8 mouse cellular contexts compared by ENCODE assay signal in genomic region chr7:127231376-127231775, GRCm38 (mm10). TPM values are rescaled to one million over a fixed set of nuclear protein-coding genes. Genes with fewer than 3 reads are reported as not detected.
A peak's percentile ranks its signal among the peaks of the same experiment; 100 is the strongest.
DNase-seq lines count a peak whose midpoint lies in the region; ATAC-seq and TF ChIP-seq lines count a peak whose summit lies in the region.

No protein-coding gene starts in this region.

- DNase-seq in heart, adult 8-10 months (ENCODE audit: low spot score), result no peak
- no peak for DNase-seq in liver, embryonic 14.5 days (ENCODE audit: low read depth in 3 of 3, low spot score in 3 of 3)
- no peak for DNase-seq in gastrocnemius, adult 18-20 months (ENCODE audit: low spot score)
- DNase-seq in gastrocnemius, adult 8-10 months (ENCODE audit: low spot score in 2 of 2), result no peak
- no peak for DNase-seq in layer of hippocampus, adult 8-10 months (ENCODE audit: low spot score in 2 of 2)

- TF ChIP-seq EP300 in liver, embryonic 14.5 days (IDR thresholded peaks at IDR 0.05; ENCODE audit: low read depth), result no peak

- peak overlapping the region; percentile 85 for H3K4me2 ChIP-seq in heart, embryonic 11.5 days
- peak overlapping the region; percentile 62 for H3K4me2 ChIP-seq in forebrain, embryonic 15.5 days (replicated peaks)
- peak overlapping the region; percentile 85 for H3K4me2 ChIP-seq in liver, embryonic 14.5 days (ENCODE audit: low read depth)

- 0 out of 2 replicates have a peak overlapping the region, but pooled peaks have one; percentile 99 for H3K27ac ChIP-seq in heart, embryonic 11.5 days (ENCODE audit: low read depth, low read length)
- H3K27ac ChIP-seq in forebrain, embryonic 15.5 days (replicated peaks), result peak overlapping the region; percentile 35; the same call in 1 of the 2 replicates
- no peak overlapping the region; the same call in 1 of the 2 replicates for H3K27ac ChIP-seq in liver, embryonic 14.5 days

- no peaks in the 10 kb centered on the region for H3K9me3 ChIP-seq in heart, embryonic 11.5 days (replicated peaks; ENCODE audit: control insufficient read depth, low read length)
- peaks cover 27% of the 10 kb centered on the region for H3K9me3 ChIP-seq in E14TG2a.4 (ENCODE audit: low read length)
- no peaks in the 10 kb centered on the region for H3K9me3 ChIP-seq in forebrain, embryonic 15.5 days
- no peaks in the 10 kb centered on the region for H3K9me3 ChIP-seq in liver, embryonic 14.5 days (ENCODE audit: control insufficient read depth, low read length)

- H3K4me1 ChIP-seq in heart, embryonic 11.5 days (ENCODE audit: control insufficient read depth, insufficient read depth, low read length), result peaks cover 16% of the 10 kb centered on the region
- peaks cover 67% of the 10 kb centered on the region for H3K4me1 ChIP-seq in E14TG2a.4 (replicated peaks; ENCODE audit: low read depth, low read length)
- peaks cover 41% of the 10 kb centered on the region for H3K4me1 ChIP-seq in forebrain, embryonic 15.5 days
- peaks cover 22 to 27% of the 10 kb centered on the region in 2 experiments for H3K4me1 ChIP-seq in liver, embryonic 14.5 days (replicated peaks; ENCODE audit: control insufficient read depth in 2 of 2, insufficient read depth in 2 of 2, low read length in 1 of 2)

- no peak for ATAC-seq in heart, embryonic 11.5 days (replicated peaks; ENCODE audit: insufficient number of reproducible peaks, low FRiP score, low TSS enrichment)
- no peak for ATAC-seq in forebrain, embryonic 15.5 days (replicated peaks)
- no peak for ATAC-seq in liver, embryonic 14.5 days (ENCODE audit: insufficient read depth)

- H3K4me3 ChIP-seq in heart, embryonic 11.5 days (ENCODE audit: low read depth, low read length), result peak overlapping the region; percentile 98
- peak overlapping the region; percentile 95 for H3K4me3 ChIP-seq in E14TG2a.4 (replicated peaks; ENCODE audit: low read length)
- H3K4me3 ChIP-seq in forebrain, embryonic 15.5 days, result peak overlapping the region; percentile 69
- H3K4me3 ChIP-seq in liver, embryonic 14.5 days (ENCODE audit: insufficient read depth in 1 of 2, low read depth in 2 of 2, low read length in 2 of 2), result peak overlapping the region; percentile 24 to 92

- H3K27me3 ChIP-seq in heart, embryonic 11.5 days (ENCODE audit: control insufficient read depth, insufficient read depth, low read length), result no peaks in the 10 kb centered on the region
- no peaks in the 10 kb centered on the region for H3K27me3 ChIP-seq in E14TG2a.4 (ENCODE audit: insufficient read depth, low read length)
- no peaks in the 10 kb centered on the region for H3K27me3 ChIP-seq in forebrain, embryonic 15.5 days
- no peaks in the 10 kb centered on the region for H3K27me3 ChIP-seq in liver, embryonic 14.5 days (ENCODE audit: control insufficient read depth, insufficient read depth, low read length)

- H3K9ac ChIP-seq in heart, embryonic 11.5 days (ENCODE audit: low read depth, low read length), result peak overlapping the region; percentile 98
- peak overlapping the region; percentile 92 for H3K9ac ChIP-seq in forebrain, embryonic 15.5 days (replicated peaks)
- peak overlapping the region; percentile 92 for H3K9ac ChIP-seq in liver, embryonic 14.5 days (replicated peaks)

- WGBS in heart, embryonic 11.5 days (ENCODE audit: insufficient replicate concordance), result 78% methylated on average over 3 of the region's 3 CpGs
- 60% methylated on average over 3 of the region's 3 CpGs for WGBS in forebrain, embryonic 15.5 days
- 42% methylated on average over 3 of the region's 3 CpGs for WGBS in liver, embryonic 14.5 days (ENCODE audit: insufficient replicate concordance)

- no peak for TF ChIP-seq CTCF in E14TG2a.4 (conservative IDR thresholded peaks at IDR 0.05; ENCODE audit: low read length)
- no peak for TF ChIP-seq CTCF in liver, embryonic 14.5 days (IDR thresholded peaks at IDR 0.05; ENCODE audit: low read depth)

- peaks cover 12% of the 10 kb centered on the region for H3K36me3 ChIP-seq in heart, embryonic 11.5 days (ENCODE audit: control insufficient read depth, insufficient read depth, low read length)
- H3K36me3 ChIP-seq in E14TG2a.4 (ENCODE audit: insufficient read depth, low read length), result peaks cover 55% of the 10 kb centered on the region
- peaks cover 23% of the 10 kb centered on the region for H3K36me3 ChIP-seq in forebrain, embryonic 15.5 days
- H3K36me3 ChIP-seq in liver, embryonic 14.5 days (replicated peaks; ENCODE audit: control insufficient read depth, insufficient read depth, low read depth), result peaks cover 10% of the 10 kb centered on the region

RNA-seq across cellular contexts. Expression of gene Zfp553, which starts 1.5 kb away (rescaled TPM):
- 12.3 and 14.6 TPM in 2 replicates for polyA plus RNA-seq in heart, embryonic 11.5 days (2014; fragmentation: Nextera tagmentation; extraction: Ambion mirVana)
- total RNA-seq in heart, adult 8-10 months (2022), result 1 to 10 TPM; 5.2 to 6.4 (median 5.8) TPM
- 70.7 and 71.5 TPM in 2 replicates for polyA plus RNA-seq in forebrain, embryonic 15.5 days (2015; fragmentation: Nextera tagmentation; extraction: Ambion mirVana)
- polyA plus RNA-seq in liver, embryonic 14.5 days (2012; rRNA removed), result 3.3 and 3.4 TPM in 2 replicates
- polyA plus RNA-seq in liver, embryonic 14.5 days (2014; fragmentation: Nextera tagmentation; extraction: Ambion mirVana), result 2.4 and 2.8 TPM in 2 replicates
- 1 to 10 TPM; 4.2 to 4.6 TPM for total RNA-seq in gastrocnemius, adult 18-20 months (2021)
- 1 to 10 TPM; 4.2 to 5.5 (median 4.8) TPM for total RNA-seq in gastrocnemius, adult 8-10 months (2022)
- total RNA-seq in layer of hippocampus, adult 8-10 months (2022), result 10 to 100 TPM; 20.6 to 21.4 (median 20.9) TPM

RNA-seq across cellular contexts. Expression of gene Sept1, which starts 1.6 kb away (rescaled TPM):
- polyA plus RNA-seq in heart, embryonic 11.5 days (2014; fragmentation: Nextera tagmentation; extraction: Ambion mirVana), result 19.8 and 23.1 TPM in 2 replicates
- 1 to 10 TPM; 2.1 to 3.9 (median 2.6) TPM for total RNA-seq in heart, adult 8-10 months (2022)
- polyA plus RNA-seq in forebrain, embryonic 15.5 days (2015; fragmentation: Nextera tagmentation; extraction: Ambion mirVana), result 21.8 and 27.8 TPM in 2 replicates
- polyA plus RNA-seq in liver, embryonic 14.5 days (2012; rRNA removed), result 10.3 and 16.1 TPM in 2 replicates
- 7.0 TPM in 2 replicates for polyA plus RNA-seq in liver, embryonic 14.5 days (2014; fragmentation: Nextera tagmentation; extraction: Ambion mirVana)
- total RNA-seq in gastrocnemius, adult 18-20 months (2021), result 1 to 10 TPM; 1.0 to 1.3 TPM
- 1 to 10 TPM; 1.0 to 2.8 (median 1.4) TPM for total RNA-seq in gastrocnemius, adult 8-10 months (2022)
- 1 to 10 TPM; 2.4 to 7.9 (median 7.0) TPM for total RNA-seq in layer of hippocampus, adult 8-10 months (2022)

RNA-seq across cellular contexts. Expression of gene Zfp771, which starts 12.7 kb away (rescaled TPM):
- polyA plus RNA-seq in heart, embryonic 11.5 days (2014; fragmentation: Nextera tagmentation; extraction: Ambion mirVana), result 35.6 and 39.7 TPM in 2 replicates
- 10 to 100 TPM; 15.3 to 21.7 (median 17.1) TPM for total RNA-seq in heart, adult 8-10 months (2022)
- 65.2 and 65.9 TPM in 2 replicates for polyA plus RNA-seq in forebrain, embryonic 15.5 days (2015; fragmentation: Nextera tagmentation; extraction: Ambion mirVana)
- polyA plus RNA-seq in liver, embryonic 14.5 days (2012; rRNA removed), result 19.6 and 21.6 TPM in 2 replicates
- polyA plus RNA-seq in liver, embryonic 14.5 days (2014; fragmentation: Nextera tagmentation; extraction: Ambion mirVana), result 11.0 TPM in 2 replicates
- 10 to 100 TPM; 19.7 to 21.1 TPM for total RNA-seq in gastrocnemius, adult 18-20 months (2021)
- total RNA-seq in gastrocnemius, adult 8-10 months (2022), result 10 to 100 TPM; 13.7 to 21.0 (median 18.3) TPM
- 10 to 100 TPM; 51.6 to 62.9 (median 58.3) TPM for total RNA-seq in layer of hippocampus, adult 8-10 months (2022)

RNA-seq across cellular contexts. Expression of gene Mylpf, which starts 22.7 kb away (rescaled TPM):
- 27.8 and 37.5 TPM in 2 replicates for polyA plus RNA-seq in heart, embryonic 11.5 days (2014; fragmentation: Nextera tagmentation; extraction: Ambion mirVana)
- 10 to 100 TPM in 1 of 4 experiments, 1 to 10 TPM in 3; 6.2 to 14.1 (median 8.2) TPM for total RNA-seq in heart, adult 8-10 months (2022)
- polyA plus RNA-seq in forebrain, embryonic 15.5 days (2015; fragmentation: Nextera tagmentation; extraction: Ambion mirVana), result 6.1 and 6.3 TPM in 2 replicates
- 10.6 and 15.6 TPM in 2 replicates for polyA plus RNA-seq in liver, embryonic 14.5 days (2012; rRNA removed)
- 31.0 and 31.1 TPM in 2 replicates for polyA plus RNA-seq in liver, embryonic 14.5 days (2014; fragmentation: Nextera tagmentation; extraction: Ambion mirVana)
- over 10,000 TPM; 24,635 to 28,732 TPM for total RNA-seq in gastrocnemius, adult 18-20 months (2021)
- total RNA-seq in gastrocnemius, adult 8-10 months (2022), result over 10,000 TPM; 27,006 to 32,685 (median 27,393) TPM
- total RNA-seq in layer of hippocampus, adult 8-10 months (2022), result 1 to 10 TPM; 2.8 to 5.1 (median 3.6) TPM

RNA-seq across cellular contexts. Expression of gene Tbc1d10b, which starts 23.1 kb away (rescaled TPM):
- polyA plus RNA-seq in heart, embryonic 11.5 days (2014; fragmentation: Nextera tagmentation; extraction: Ambion mirVana), result 17.5 and 23.7 TPM in 2 replicates
- total RNA-seq in heart, adult 8-10 months (2022), result 10 to 100 TPM; 17.4 to 24.4 (median 23.0) TPM
- 33.6 and 35.1 TPM in 2 replicates for polyA plus RNA-seq in forebrain, embryonic 15.5 days (2015; fragmentation: Nextera tagmentation; extraction: Ambion mirVana)
- polyA plus RNA-seq in liver, embryonic 14.5 days (2012; rRNA removed), result 12.8 and 15.5 TPM in 2 replicates
- polyA plus RNA-seq in liver, embryonic 14.5 days (2014; fragmentation: Nextera tagmentation; extraction: Ambion mirVana), result 10.9 and 13.2 TPM in 2 replicates
- 10 to 100 TPM; 26.4 to 29.5 TPM for total RNA-seq in gastrocnemius, adult 18-20 months (2021)
- total RNA-seq in gastrocnemius, adult 8-10 months (2022), result 10 to 100 TPM; 29.1 to 34.3 (median 32.1) TPM
- 100 to 1,000 TPM in 2 of 4 experiments, 10 to 100 TPM in 2; 97.9 to 106 (median 101) TPM for total RNA-seq in layer of hippocampus, adult 8-10 months (2022)
